Mouse (Mus musculus): Measurements from ENCODE around the gene Pam. TPM values are rescaled to one million over a fixed set of nuclear protein-coding genes. Genes with fewer than 3 reads are reported as not detected.
"Not testable (repeated sequence)": the region's sequence is repeated elsewhere in the genome, so short reads cannot be mapped to it uniquely, and the experiment has no call there.

The Pam gene
- polyA plus RNA-seq, 1 experiment from 2014 or later, result 55.7 TPM

DNA sequence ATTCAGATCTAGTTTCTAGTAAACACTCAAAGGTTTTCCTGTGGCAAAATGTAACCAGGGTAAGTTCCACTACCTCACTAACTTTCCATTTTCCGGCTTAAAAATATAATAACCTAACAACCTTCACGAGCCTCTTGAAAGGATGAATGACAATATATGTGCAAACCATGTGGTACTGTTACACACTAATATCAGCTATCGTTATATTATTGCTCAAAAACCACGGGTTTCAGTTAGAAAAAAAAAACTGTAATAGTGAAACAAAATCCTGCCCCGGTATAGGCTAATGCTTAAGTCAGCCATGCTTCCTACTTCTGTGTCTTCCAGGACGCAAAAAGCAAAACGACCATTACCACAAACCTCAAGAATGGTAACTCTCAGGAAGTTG, 326.5 kb downstream of the Pam start:
- ATAC-seq (ENCODE audit: insufficient number of reproducible peaks, low FRiP score, low TSS enrichment, low read depth), result no peak
- H3K27ac ChIP-seq, result peak overlapping the region; percentile 83; the same call in 1 of the 2 replicates
- WGBS, result 10% methylated on average over 7 of the region's 7 CpGs
- H3K27me3 ChIP-seq, result no peaks in the 10 kb centered on the region
- peak overlapping the region; percentile 96 for H3K4me3 ChIP-seq
- no peaks in the 10 kb centered on the region for H3K9me3 ChIP-seq
- peaks cover 15% of the 10 kb centered on the region; the same call in 1 of the 2 replicates for H3K4me1 ChIP-seq
- peak overlapping the region; percentile 81 for H3K9ac ChIP-seq
- no peaks in the 10 kb centered on the region for H3K36me3 ChIP-seq
- peak overlapping the region; percentile 62 for H3K4me2 ChIP-seq

DNA sequence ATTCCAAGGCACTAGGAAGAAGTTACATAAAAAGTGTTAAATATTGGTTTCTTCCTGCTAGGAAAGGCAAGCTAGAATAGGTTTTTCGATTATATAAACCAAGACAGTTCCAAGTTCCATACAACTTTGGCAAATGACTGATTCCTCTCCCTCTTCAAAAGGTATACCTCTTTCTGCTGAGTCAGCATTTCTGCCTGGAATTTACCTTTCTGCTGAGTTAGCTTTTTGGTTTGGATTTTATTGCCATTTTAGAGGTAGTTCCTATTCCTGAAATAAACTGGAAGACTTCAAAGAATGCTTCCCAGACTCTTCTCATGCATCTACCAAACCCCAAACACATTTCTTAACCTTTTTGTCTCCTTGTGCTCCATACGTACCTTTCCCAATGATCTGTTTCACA, 327.4 kb downstream of the Pam start:
- 76% methylated on average over 2 of the region's 2 CpGs for WGBS
- Histone ChIP-seq H3K4me1 (peaks cover 15% of the 10 kb centered on the region; the same call in 1 of the 2 replicates), H3K27ac (no peak overlapping the region), H3K36me3 (no peaks in the 10 kb centered on the region), H3K9me3 (no peaks in the 10 kb centered on the region), H3K4me3 (no peak overlapping the region), H3K9ac (no peak overlapping the region), H3K27me3 (no peaks in the 10 kb centered on the region), H3K4me2 (no peak overlapping the region)
- no peak for ATAC-seq (ENCODE audit: insufficient number of reproducible peaks, low FRiP score, low TSS enrichment, low read depth)

DNA sequence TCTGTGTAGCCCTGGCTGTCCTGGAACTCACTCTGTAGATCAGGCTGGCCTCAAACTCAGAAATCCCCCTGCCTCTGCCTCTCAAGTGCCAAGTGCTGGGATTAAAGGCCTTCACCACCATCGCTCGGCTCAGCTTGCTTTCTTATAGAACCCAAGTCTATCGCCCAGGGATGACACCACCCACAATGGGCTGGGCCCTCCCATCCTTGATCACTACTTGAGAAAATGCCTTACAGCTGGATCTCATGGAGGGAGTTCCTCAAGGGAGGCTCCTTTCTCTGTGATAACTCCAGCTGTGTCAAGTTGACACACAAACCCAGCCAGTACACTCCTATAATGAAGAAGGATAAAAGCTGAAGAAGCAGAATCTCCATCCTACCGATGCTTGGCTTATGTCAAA, 329.7 kb downstream of the Pam start:
- ATAC-seq (ENCODE audit: insufficient number of reproducible peaks, low FRiP score, low TSS enrichment, low read depth); H3K27me3 ChIP-seq; H3K9me3 ChIP-seq; H3K9ac ChIP-seq; H3K36me3 ChIP-seq; H3K4me3 ChIP-seq; H3K27ac ChIP-seq; H3K4me2 ChIP-seq: not testable (repeated sequence)
- H3K4me1 ChIP-seq, result peaks cover 12% of the 10 kb centered on the region; the same call in 1 of the 2 replicates
- WGBS, result 84% methylated on average over 4 of the region's 4 CpGs

DNA sequence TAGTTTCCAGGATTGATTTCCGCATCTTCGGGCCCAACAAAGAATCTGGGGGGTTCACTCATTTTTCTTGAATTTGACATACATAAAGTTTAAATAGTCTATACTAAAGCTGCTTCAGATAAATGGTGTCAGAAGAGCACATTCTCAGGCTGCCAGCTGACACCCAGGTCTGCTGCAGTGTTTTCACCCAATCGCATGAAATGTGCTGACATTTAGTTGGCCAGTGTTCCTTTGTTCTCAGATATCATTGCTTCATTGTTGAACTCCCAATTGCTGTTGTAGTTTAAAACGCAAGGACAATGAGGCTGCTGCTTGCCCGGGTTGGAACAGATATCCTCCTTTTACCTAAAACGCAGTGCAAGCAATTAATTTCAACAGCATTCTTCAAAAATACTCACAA, 334.0 kb downstream of the Pam start:
- no peaks in the 10 kb centered on the region for H3K27me3 ChIP-seq
- no peak overlapping the region for H3K4me3 ChIP-seq
- H3K9me3 ChIP-seq, result no peaks in the 10 kb centered on the region
- H3K4me1 ChIP-seq, result no peaks in the 10 kb centered on the region
- peaks cover 4% of the 10 kb centered on the region; the same call in 1 of the 2 replicates for H3K36me3 ChIP-seq
- H3K9ac ChIP-seq, result no peak overlapping the region
- 92% methylated on average over 6 of the region's 6 CpGs for WGBS
- H3K4me2 ChIP-seq, result no peak overlapping the region
- ATAC-seq (ENCODE audit: insufficient number of reproducible peaks, low FRiP score, low TSS enrichment, low read depth), result no peak
- no peak overlapping the region for H3K27ac ChIP-seq

DNA sequence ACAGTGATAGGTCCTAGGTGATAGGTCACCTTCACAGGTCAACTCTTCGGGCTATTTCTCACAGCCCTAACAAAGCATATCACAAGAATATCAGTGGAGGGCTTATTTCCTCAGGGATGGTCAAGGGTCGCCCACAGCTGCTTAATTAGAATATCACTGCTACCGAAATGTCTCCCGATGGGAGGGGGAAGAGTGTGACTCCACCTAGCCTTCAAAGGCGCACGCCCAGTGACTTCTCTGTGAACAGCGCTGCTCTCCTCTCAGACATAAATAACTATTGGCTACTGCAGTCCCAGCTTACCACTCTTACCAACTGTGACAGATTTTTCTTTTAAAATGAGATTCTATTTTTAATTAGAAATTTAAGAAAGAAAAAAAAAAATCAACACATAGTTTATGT, 334.8 kb downstream of the Pam start:
- no peak overlapping the region for H3K9ac ChIP-seq
- H3K27ac ChIP-seq, result no peak overlapping the region
- no peaks in the 10 kb centered on the region for H3K27me3 ChIP-seq
- no peaks in the 10 kb centered on the region for H3K4me1 ChIP-seq
- no peak for ATAC-seq (ENCODE audit: insufficient number of reproducible peaks, low FRiP score, low TSS enrichment, low read depth)
- 81% methylated on average over 7 of the region's 7 CpGs for WGBS
- H3K4me2 ChIP-seq, result no peak overlapping the region
- no peaks in the 10 kb centered on the region for H3K9me3 ChIP-seq
- H3K36me3 ChIP-seq, result peaks cover 6% of the 10 kb centered on the region; the same call in 1 of the 2 replicates
- H3K4me3 ChIP-seq, result no peak overlapping the region

DNA sequence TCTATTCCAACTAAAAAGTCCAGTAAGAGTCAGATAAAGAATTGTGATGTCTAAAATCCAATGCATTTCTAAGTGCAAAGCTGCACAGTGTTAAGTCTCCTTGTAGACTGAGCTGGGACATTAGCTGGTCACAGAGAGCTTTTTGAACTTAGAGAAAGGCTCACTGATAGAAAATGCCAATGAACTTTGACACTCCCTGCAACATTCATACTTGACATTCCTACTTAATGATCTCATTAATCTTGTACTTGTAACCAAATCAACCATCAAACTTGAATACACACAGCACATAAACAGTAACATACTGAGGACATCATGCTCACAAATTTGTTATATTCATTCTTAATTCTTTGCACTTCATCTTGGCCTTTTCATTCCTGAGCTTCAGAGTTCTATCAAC, 335.6 kb downstream of the Pam start:
- Histone ChIP-seq H3K4me3 (no peak overlapping the region), H3K27me3 (no peaks in the 10 kb centered on the region), H3K9ac (no peak overlapping the region), H3K4me1 (no peaks in the 10 kb centered on the region), H3K36me3 (peaks cover 11% of the 10 kb centered on the region; the same call in 1 of the 2 replicates), H3K4me2 (no peak overlapping the region), H3K27ac (no peak overlapping the region), H3K9me3 (no peaks in the 10 kb centered on the region)
- ATAC-seq (ENCODE audit: insufficient number of reproducible peaks, low FRiP score, low TSS enrichment, low read depth), result no peak

DNA sequence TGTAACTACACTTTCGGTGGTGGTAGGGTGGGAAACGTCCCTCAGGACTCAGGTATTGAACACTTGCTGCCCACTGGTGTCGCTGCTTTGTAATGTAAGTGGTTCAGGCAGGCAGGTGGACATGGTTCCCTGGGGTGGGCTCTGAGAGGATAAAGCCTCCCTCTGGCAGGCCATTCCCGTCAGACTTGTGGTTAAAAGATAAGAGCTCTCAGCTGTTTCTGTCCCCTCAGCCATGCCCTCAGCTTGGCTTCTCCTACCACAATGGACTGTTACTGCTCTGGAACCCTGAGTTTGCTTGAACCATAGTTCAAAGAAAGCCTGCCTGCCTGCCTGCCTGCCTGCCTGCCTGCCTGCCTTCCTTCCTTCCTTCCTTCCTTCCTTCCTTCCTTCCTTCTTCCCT, 341.1 kb downstream of the Pam start:
- no peak for ATAC-seq (ENCODE audit: insufficient number of reproducible peaks, low FRiP score, low TSS enrichment, low read depth)
- Histone ChIP-seq H3K9me3 (no peaks in the 10 kb centered on the region), H3K4me3 (no peak overlapping the region), H3K9ac (no peak overlapping the region), H3K36me3 (peaks cover 25% of the 10 kb centered on the region), H3K4me2 (no peak overlapping the region), H3K4me1 (no peaks in the 10 kb centered on the region), H3K27me3 (no peaks in the 10 kb centered on the region), H3K27ac (no peak overlapping the region)
- 86% methylated on average over 4 of the region's 4 CpGs for WGBS

DNA sequence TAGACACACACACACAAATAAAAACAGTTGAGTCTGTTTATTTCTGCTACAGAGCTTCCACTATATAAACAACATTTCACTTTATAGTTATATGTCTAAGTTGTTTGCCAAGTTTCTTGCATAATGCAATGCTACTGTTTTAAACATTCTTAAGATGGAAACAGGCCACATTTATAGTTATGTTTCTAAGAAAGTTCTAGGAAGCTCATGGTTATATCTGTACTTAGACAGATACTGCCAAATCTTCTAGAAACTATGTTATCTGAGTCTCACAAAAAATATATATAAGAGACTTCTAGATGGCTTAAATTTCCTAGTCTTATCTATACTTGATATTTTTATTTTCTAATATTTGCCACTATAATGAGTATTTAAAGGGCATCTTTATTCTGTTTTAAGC, 342.2 kb downstream of the Pam start:
- no peaks in the 10 kb centered on the region for H3K9me3 ChIP-seq
- H3K27me3 ChIP-seq, result no peaks in the 10 kb centered on the region
- no peak overlapping the region for H3K9ac ChIP-seq
- no peak overlapping the region for H3K4me2 ChIP-seq
- no peak overlapping the region for H3K4me3 ChIP-seq
- ATAC-seq (ENCODE audit: insufficient number of reproducible peaks, low FRiP score, low TSS enrichment, low read depth), result no peak
- H3K27ac ChIP-seq, result no peak overlapping the region
- H3K4me1 ChIP-seq, result no peaks in the 10 kb centered on the region
- H3K36me3 ChIP-seq, result peaks cover 27% of the 10 kb centered on the region

DNA sequence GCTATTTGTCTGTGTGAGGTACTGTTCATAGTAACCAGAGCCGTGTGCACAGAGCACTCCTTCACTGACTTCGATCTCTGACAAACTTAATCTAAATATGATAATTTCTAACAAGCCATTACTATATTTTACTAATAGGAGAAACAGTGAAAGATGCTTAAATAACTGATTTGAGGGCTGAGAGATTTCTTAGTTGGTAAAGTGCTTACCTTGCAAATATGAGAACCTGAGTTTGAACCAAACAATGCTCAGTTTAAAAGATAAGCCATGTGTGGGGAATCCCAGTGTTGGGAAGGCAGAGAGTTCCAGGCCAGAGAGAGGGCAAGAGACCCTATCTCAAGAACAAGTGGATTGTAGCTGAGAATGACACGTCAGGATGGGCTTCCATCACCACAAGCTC, 347.3 kb downstream of the Pam start:
- H3K36me3 ChIP-seq, result peaks cover 38% of the 10 kb centered on the region
- H3K4me2 ChIP-seq, result no peak overlapping the region
- H3K9me3 ChIP-seq, result no peaks in the 10 kb centered on the region
- H3K27me3 ChIP-seq, result no peaks in the 10 kb centered on the region
- no peaks in the 10 kb centered on the region for H3K4me1 ChIP-seq
- no peak overlapping the region for H3K4me3 ChIP-seq
- H3K9ac ChIP-seq, result no peak overlapping the region
- 91% methylated on average over 3 of the region's 3 CpGs for WGBS
- ATAC-seq (ENCODE audit: insufficient number of reproducible peaks, low FRiP score, low TSS enrichment, low read depth), result no peak
- H3K27ac ChIP-seq, result no peak overlapping the region

DNA sequence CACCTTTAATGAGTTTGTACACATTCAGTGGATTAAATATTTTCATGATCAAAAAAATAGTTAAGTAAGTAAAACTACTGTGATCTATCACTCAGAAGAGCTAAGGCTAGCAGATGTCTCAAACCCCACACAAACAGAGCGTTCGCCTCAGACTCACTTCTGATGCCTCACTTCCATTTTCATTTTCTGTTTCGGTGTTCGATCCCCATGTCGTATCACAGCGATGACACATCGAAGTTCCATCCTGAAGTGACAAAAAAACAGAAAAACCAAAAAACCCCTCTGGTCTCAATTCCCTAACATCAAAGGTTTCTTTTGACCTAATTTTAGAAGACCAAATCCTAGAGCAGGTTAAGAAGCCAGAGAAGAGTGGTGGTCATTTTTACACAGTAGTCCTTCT, 349.2 kb downstream of the Pam start:
- WGBS, result 98% methylated on average over 7 of the region's 7 CpGs
- H3K36me3 ChIP-seq, result peaks cover 36% of the 10 kb centered on the region

DNA sequence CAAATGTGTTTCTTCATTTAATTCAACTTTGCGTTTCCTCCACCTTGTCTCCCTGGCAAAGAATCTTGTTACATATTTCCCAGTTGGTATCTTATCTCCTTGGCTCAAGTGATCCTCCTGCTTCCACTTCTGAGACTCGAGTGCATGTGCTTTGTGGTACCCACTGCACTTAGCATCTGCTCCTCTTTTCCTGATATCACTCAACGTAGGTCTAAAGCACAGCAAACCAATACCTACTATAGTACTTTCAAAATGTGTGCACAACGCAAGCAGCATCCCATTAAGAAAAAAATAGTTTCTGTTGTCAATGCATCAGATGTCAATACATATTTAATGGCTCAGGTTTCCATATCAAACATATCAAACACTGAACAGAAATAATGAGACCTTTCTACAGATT, 349.7 kb downstream of the Pam start:
- no peak for ATAC-seq (ENCODE audit: insufficient number of reproducible peaks, low FRiP score, low TSS enrichment, low read depth)
- no peak overlapping the region for H3K4me2 ChIP-seq
- no peak overlapping the region for H3K9ac ChIP-seq
- H3K27me3 ChIP-seq, result no peaks in the 10 kb centered on the region
- H3K36me3 ChIP-seq, result peaks cover 39% of the 10 kb centered on the region
- H3K9me3 ChIP-seq, result no peaks in the 10 kb centered on the region
- 94% methylated on average over 4 of the region's 4 CpGs for WGBS
- no peak overlapping the region for H3K4me3 ChIP-seq
- no peak overlapping the region for H3K27ac ChIP-seq
- no peaks in the 10 kb centered on the region for H3K4me1 ChIP-seq

More for the DNA sequence above, 349.2 kb downstream of the Pam start:
- ATAC-seq (ENCODE audit: insufficient number of reproducible peaks, low FRiP score, low TSS enrichment, low read depth), result no peak
- H3K9ac ChIP-seq, result no peak overlapping the region
- no peak overlapping the region for H3K27ac ChIP-seq
- H3K27me3 ChIP-seq, result no peaks in the 10 kb centered on the region
- no peak overlapping the region for H3K4me2 ChIP-seq
- no peaks in the 10 kb centered on the region for H3K9me3 ChIP-seq
- no peak overlapping the region for H3K4me3 ChIP-seq
- no peaks in the 10 kb centered on the region for H3K4me1 ChIP-seq
